Mouse (Mus musculus): Measurements from ENCODE around the gene Slc16a9. TPM values are rescaled to one million over a fixed set of nuclear protein-coding genes. Genes with fewer than 3 reads are reported as not detected.

The Slc16a9 gene
- polyA plus RNA-seq, 1 experiment from 2014 or later: 0.25 TPM

DNA sequence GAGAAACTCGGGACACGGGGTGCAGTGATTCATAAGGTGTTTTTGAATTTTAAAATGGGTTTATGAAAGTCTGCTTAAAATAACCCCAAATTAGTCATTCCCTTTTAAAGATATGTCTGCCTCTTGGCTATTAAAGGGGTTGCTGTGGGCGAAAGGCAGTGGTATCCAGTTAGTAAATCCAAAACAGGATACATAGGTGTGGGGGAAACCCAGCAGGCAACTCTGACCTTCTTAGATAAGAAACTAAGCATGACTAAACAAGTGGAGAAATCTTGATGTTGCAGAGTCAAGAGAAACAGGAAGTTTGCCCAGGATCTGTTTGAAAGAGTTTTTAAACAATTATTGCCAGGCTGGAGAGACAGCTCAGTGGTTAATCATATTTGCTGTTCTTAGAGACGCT lies 12.1 kb downstream of the Slc16a9 start:
- H3K4me1 ChIP-seq: peaks cover 4% of the 10 kb centered on the region
- no peaks in the 10 kb centered on the region for H3K27me3 ChIP-seq (ENCODE audit: low read depth, poor library complexity, severe bottlenecking)
- H3K27ac ChIP-seq (replicated peaks): no peak overlapping the region
- no peak for DNase-seq (ENCODE audit: low spot score)
- whole genome bisulfite sequencing: 87% methylated on average over 4 of the region's 4 CpGs
- no peak overlapping the region for H3K4me3 ChIP-seq
- no peaks in the 10 kb centered on the region for H3K9me3 ChIP-seq (replicated peaks)
- H3K36me3 ChIP-seq: no peaks in the 10 kb centered on the region

DNA sequence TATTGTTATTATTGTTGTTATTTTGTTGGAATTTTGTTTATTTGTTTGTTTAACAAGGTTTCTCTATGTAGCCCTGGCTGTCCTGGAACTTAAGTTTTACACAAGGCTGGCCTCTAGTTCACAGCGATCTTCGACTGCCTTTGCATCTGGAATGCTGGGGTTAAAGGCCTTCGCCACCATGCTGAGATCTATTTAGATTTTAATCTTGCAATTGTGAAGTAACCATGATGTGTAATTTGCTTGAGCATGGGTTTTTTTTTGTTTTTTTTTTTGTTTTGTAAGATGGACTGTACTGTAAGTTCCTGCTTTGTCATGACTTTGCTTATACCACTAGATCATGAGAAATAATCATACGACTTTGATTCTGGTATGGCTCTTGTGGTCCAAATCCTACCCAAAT lies 16.0 kb downstream of the Slc16a9 start:
- Histone ChIP-seq H3K4me3 (no peak overlapping the region), H3K36me3 (no peaks in the 10 kb centered on the region), H3K9me3 (replicated peaks) (no peaks in the 10 kb centered on the region), H3K4me1 (peaks cover 4% of the 10 kb centered on the region), H3K27ac (replicated peaks) (no peak overlapping the region), H3K27me3 (ENCODE audit: low read depth, poor library complexity, severe bottlenecking) (no peaks in the 10 kb centered on the region)
- no peak for DNase-seq (ENCODE audit: low spot score)
- 47% methylated on average over 4 of the region's 4 CpGs for WGBS

DNA sequence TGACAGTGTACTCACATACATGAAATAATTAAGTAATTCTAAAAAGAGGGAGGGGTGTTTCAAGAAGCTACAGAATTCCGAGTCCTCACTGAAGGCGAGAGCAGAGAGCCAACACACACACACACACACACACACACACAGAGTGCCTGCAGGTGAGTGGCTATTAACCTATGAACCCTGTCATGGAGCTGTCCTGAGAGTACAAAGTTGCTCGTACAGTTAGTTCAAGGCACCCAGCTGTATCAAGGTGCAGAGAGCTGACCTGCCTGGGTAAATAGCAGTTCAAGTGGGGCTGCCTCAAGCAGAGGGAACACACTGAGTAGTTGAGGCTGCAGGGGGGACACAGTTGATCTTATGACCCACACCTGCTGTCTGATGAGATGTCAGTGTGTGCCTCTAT lies 17.2 kb downstream of the Slc16a9 start:
- H3K4me1 ChIP-seq: peaks cover 4% of the 10 kb centered on the region
- H3K4me3 ChIP-seq: no peak overlapping the region
- no peaks in the 10 kb centered on the region for H3K27me3 ChIP-seq (ENCODE audit: low read depth, poor library complexity, severe bottlenecking)
- no peak for DNase-seq (ENCODE audit: low spot score)
- 89% methylated on average over 3 of the region's 3 CpGs for WGBS
- H3K27ac ChIP-seq (replicated peaks): no peak overlapping the region
- no peaks in the 10 kb centered on the region for H3K9me3 ChIP-seq (replicated peaks)
- no peaks in the 10 kb centered on the region for H3K36me3 ChIP-seq

DNA sequence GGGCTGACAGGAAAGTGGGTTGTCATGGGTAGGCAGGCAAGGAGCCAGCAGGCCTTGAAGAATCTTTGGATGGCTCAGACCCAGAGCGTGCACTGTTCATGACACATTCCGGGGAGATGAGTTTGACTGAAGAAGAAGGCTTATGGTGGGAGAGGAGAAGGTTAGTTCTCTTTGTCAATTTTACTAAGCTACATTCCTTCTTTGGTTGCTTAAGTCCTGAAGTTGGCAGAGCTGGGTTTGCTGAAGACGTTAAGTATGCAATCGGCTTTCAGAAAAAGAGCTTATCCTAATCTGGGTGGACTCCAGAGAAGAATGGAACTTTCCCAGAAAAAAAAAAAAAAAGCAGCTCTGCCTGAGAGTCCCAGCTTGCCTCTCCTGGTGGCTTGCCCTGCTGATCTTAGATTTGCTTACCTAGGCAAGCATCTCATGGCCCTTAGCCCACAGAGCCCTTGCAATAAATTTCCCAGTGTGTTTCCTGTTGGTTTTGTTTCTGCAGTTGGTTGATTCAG lies 18.8 kb downstream of the Slc16a9 start:
- Histone ChIP-seq H3K9me3 (replicated peaks) (no peaks in the 10 kb centered on the region), H3K27me3 (ENCODE audit: low read depth, poor library complexity, severe bottlenecking) (no peaks in the 10 kb centered on the region), H3K36me3 (no peaks in the 10 kb centered on the region), H3K27ac (replicated peaks) (no peak overlapping the region; the same call in 1 of the 2 replicates), H3K4me3 (no peak overlapping the region), H3K4me1 (peaks cover 4% of the 10 kb centered on the region)
- no peak for DNase-seq (ENCODE audit: low spot score)
- 67% methylated on average over 4 of the region's 4 CpGs for WGBS

DNA sequence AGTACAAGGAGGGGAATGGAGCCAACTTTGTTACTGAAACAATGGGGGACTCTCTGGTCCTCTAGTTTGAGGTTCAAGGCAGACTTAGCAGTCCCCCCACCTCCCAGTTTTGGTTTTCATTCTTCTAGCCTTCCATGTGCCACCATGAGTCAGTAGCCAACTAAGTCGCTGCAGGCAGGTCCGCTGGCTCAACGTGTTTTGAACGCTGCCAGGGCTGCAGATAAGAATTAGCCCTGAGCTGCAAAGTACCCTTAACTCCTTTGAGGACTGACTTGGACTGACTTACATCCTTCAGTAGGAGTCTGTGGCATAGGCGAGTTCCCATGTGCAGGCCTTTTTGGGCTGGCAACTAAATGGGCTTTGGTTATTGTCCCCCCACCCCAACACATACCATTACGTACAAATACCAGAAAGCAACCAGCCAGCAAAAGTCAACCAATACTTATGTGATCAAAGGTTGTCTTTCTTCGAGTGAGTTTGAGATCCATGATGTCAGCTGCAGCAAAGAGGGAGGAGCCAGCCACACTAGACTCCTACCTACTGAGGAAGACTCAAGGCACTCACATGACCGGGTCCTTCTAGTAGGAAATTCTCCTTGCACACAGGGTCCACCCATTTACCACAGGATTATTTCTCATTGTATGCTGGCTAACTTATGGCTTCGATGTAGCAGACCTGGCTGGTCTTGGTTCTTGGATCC lies 19.6 kb downstream of the Slc16a9 start:
- peaks cover 4% of the 10 kb centered on the region for H3K4me1 ChIP-seq
- no peaks in the 10 kb centered on the region for H3K27me3 ChIP-seq (ENCODE audit: low read depth, poor library complexity, severe bottlenecking)
- H3K4me3 ChIP-seq: no peak overlapping the region
- H3K36me3 ChIP-seq: no peaks in the 10 kb centered on the region
- no peak overlapping the region; the same call in 1 of the 2 replicates for H3K27ac ChIP-seq (replicated peaks)
- 90% methylated on average over 9 of the region's 9 CpGs for WGBS
- no peak for DNase-seq (ENCODE audit: low spot score)
- H3K9me3 ChIP-seq (replicated peaks): no peaks in the 10 kb centered on the region

DNA sequence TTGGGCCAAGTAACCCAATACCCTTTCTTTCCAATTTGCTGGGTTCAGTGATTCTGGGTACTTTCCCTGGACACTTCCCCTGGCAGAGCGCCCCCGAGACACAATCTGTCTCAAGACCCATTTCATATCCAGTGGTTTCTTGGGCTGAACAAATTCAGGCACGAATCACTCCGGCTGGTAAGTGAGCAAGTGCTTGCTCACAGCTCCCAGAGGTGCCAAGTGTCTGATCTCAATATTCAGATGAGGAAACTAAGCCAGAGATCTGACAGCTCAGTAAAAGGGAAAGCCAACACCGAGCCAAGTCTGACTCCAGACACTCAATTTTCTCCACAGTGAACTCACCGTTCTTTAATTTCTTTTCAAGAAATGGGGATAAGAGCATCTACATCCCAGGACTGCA lies 21.6 kb downstream of the Slc16a9 start:
- H3K27me3 ChIP-seq (ENCODE audit: low read depth, poor library complexity, severe bottlenecking): no peaks in the 10 kb centered on the region
- H3K4me1 ChIP-seq: no peaks in the 10 kb centered on the region
- H3K36me3 ChIP-seq: no peaks in the 10 kb centered on the region
- H3K27ac ChIP-seq (replicated peaks): no peak overlapping the region
- H3K9me3 ChIP-seq (replicated peaks): no peaks in the 10 kb centered on the region
- WGBS: 94% methylated on average over 6 of the region's 6 CpGs
- H3K4me3 ChIP-seq: no peak overlapping the region
- DNase-seq (ENCODE audit: low spot score): no peak

DNA sequence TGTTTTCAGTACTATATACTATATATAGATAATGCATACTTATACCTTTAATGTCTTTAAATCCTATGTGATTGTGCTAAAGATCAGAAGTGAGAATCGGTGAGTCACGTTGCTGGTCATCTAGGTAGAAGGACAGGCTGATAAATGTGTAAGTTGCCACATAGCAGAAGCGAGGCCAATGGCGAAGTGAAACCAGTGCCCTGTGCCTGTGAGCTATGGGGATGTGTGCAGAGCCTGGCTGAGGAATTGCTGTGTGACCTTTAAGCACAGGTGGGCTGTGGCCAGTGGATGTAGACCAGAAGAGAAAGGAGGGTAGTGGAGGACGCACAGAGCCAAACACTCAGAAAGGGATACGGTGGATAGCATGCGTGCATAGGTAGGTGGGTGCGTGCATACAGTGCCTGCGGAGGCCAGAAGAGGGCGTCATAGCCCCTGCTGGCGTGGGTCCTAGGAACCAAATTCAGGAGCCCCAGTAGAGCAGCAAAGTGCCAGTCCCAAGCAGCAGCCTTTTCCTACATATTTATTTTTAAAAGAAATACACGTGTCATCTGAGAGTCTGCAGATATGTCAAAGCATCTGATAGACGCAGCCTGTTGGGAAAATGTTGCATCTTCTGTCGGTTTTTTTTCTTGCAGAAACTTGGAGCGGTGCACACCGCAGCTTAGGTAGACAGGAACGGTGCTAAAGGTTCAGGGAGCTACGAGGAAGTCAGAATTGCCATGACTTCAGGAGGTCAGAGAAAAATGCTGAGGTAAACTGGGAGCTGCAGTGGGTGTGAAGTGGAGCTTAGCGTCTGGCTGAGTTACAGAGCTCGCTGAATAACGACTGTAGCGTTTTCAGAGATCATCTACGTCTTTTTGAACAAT lies 23.9 kb downstream of the Slc16a9 start:
- no peak for DNase-seq (ENCODE audit: low spot score)
- 84% methylated on average over 23 of the region's 23 CpGs for WGBS
- Histone ChIP-seq H3K9me3 (replicated peaks) (no peaks in the 10 kb centered on the region), H3K4me1 (no peaks in the 10 kb centered on the region), H3K27ac (replicated peaks) (no peak overlapping the region), H3K27me3 (ENCODE audit: low read depth, poor library complexity, severe bottlenecking) (no peaks in the 10 kb centered on the region), H3K4me3 (no peak overlapping the region), H3K36me3 (no peaks in the 10 kb centered on the region)

DNA sequence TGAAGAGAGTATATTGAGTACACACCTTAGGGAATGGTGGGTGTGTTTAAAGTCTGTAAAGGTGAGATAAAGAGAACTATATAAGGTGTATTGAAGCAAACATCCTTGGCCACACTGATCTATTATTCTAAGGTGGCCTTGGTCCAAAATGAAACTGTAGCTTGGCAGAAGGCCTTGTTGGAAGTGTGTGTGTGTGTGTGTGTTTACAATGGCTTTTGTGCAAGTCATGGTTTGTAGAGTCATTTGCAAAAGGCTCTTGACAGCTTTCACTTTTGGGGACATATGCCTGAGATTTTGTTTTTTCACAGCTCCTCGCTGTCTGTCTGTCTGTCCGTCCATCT lies 24.5 kb downstream of the Slc16a9 start:
- Histone ChIP-seq H3K36me3 (no peaks in the 10 kb centered on the region), H3K9me3 (replicated peaks) (no peaks in the 10 kb centered on the region), H3K27ac (replicated peaks) (no peak overlapping the region), H3K4me1 (no peaks in the 10 kb centered on the region), H3K4me3 (no peak overlapping the region), H3K27me3 (ENCODE audit: low read depth, poor library complexity, severe bottlenecking) (no peaks in the 10 kb centered on the region)
- 98% methylated on average over 2 of the region's 2 CpGs for WGBS
- DNase-seq (ENCODE audit: low spot score): no peak

DNA sequence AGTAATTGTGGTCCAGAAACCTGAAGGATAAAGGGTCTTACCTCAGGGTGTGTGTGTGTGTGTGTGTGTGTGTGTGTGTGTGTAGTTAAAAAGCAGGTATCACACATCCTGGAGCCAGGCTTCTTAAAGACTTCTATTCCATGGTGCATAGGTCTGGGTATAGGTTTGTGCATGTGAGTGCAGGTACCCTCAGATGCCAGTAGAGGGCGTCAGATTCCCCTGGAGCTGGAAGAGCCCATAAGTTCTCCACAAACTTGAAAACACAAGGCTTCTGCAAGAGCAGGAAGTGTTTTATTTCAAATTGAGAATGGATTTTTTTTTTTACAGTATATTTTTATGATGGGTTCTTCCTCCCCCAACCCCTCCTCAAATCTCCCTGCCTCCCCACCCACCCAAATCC lies 31.8 kb downstream of the Slc16a9 start:
- no peaks in the 10 kb centered on the region for H3K4me1 ChIP-seq
- no peak for DNase-seq (ENCODE audit: low spot score)
- 65% methylated on average over 1 of the region's 1 CpGs for WGBS

DNA sequence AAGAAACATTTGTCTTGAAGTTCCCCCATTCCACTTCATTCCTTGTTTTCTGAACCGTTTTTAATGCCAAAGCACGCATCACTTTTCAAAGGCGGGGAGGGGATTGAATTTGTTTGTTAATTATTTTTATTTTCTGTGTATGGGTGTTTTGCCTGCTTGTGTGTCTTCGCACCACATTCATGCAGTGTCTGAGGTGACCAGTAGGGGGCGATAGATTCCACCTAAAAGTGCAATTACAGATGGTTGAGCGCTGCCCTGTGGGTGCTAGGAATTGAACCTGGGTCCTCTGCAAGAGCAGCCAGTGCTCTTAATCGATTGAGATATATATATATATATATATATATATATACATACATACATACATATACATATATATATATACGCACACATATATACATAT lies 34.4 kb downstream of the Slc16a9 start:
- no peaks in the 10 kb centered on the region for H3K4me1 ChIP-seq
- H3K27me3 ChIP-seq (ENCODE audit: low read depth, poor library complexity, severe bottlenecking): no peaks in the 10 kb centered on the region
- no peak overlapping the region for H3K27ac ChIP-seq (replicated peaks)
- no peak for DNase-seq (ENCODE audit: low spot score)
- H3K9me3 ChIP-seq (replicated peaks): no peaks in the 10 kb centered on the region
- no peak overlapping the region for H3K4me3 ChIP-seq
- no peaks in the 10 kb centered on the region for H3K36me3 ChIP-seq
- WGBS: 79% methylated on average over 8 of the region's 8 CpGs

More for the DNA sequence above, 31.8 kb downstream of the Slc16a9 start:
- no peak overlapping the region for H3K27ac ChIP-seq (replicated peaks)
- H3K4me3 ChIP-seq: no peak overlapping the region
- H3K9me3 ChIP-seq (replicated peaks): no peaks in the 10 kb centered on the region
- no peaks in the 10 kb centered on the region for H3K27me3 ChIP-seq (ENCODE audit: low read depth, poor library complexity, severe bottlenecking)
- no peaks in the 10 kb centered on the region for H3K36me3 ChIP-seq

DNA sequence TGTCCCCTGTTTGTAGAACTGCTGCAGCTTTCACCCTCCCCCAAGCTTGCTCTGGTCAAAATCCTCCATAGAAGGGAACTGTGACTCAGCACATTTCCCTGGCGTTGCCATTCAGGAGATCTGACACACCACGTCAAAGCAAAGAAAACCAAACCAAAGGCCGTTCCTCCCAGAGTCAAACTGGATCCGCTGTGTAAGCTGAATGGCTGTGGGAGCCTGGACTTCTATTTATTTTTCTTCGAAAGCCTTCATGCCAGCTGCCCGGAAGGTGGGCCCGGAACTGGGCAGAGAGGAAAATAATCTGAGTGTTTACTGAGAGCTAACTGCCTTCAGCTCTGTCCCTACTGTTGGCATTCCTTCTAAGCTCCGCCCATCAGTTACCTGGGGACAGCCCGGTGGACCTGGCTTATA lies 42.9 kb downstream of the Slc16a9 start:
- Histone ChIP-seq H3K4me1 (peaks cover 20% of the 10 kb centered on the region), H3K9me3 (replicated peaks) (no peaks in the 10 kb centered on the region), H3K27ac (replicated peaks) (no peak overlapping the region; the same call in 1 of the 2 replicates), H3K4me3 (no peak overlapping the region), H3K27me3 (ENCODE audit: low read depth, poor library complexity, severe bottlenecking) (no peaks in the 10 kb centered on the region), H3K36me3 (no peaks in the 10 kb centered on the region)
- 52% methylated on average over 9 of the region's 9 CpGs for WGBS
- no peak for DNase-seq (ENCODE audit: low spot score)

DNA sequence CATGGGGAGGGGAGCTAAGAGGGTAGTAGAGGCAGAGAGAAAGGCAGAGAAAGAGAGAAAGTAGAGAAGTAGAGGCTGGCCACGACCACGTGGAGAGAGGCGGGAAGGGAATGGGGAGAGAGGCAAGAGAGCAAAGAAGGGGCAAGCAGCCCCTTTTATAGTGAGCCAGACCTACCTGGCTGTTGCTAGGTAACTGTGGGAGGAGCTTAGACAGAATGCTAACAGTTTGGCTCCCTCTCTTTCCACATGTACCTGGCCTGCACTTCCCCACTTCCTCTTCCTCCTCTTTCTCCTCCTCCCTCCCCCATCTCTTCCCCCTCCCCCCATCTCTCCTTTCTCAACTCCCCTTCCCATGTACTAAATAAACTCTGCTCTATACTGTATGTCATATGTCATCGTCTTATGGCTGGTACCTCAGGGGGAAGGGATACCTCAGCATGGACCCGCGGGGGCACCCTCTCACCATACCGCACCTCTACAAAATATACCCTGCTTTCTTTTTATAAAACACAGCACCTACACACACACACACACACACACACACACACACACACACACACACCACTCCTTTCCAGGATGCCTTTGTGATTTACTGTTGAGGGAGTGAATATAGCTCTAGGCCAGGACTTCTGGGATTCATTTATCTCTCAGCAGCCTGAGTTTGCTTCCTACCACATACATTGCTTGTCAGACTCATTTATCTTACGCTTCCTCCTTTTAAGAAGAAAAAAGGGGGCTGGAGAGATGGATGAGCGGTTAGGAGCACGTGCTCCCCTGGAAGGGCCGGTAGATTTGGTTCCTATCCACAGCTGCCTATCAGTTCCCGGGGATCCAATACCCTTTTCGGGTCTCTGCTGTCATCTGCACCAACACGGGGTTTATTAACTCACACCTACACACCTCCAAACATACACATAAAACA lies 43.8 kb downstream of the Slc16a9 start:
- WGBS: 74% methylated on average over 14 of the region's 14 CpGs
- DNase-seq (ENCODE audit: low spot score): no peak
- H3K36me3 ChIP-seq: no peaks in the 10 kb centered on the region
- peaks cover 20% of the 10 kb centered on the region for H3K4me1 ChIP-seq
- H3K9me3 ChIP-seq (replicated peaks): no peaks in the 10 kb centered on the region
- H3K27me3 ChIP-seq (ENCODE audit: low read depth, poor library complexity, severe bottlenecking): no peaks in the 10 kb centered on the region
- no peak overlapping the region for H3K4me3 ChIP-seq
- H3K27ac ChIP-seq (replicated peaks): no peak overlapping the region
